Mouse (Mus musculus) heart, adult 9 months (tissue): ENCODE data around the gene Olfr1196.
"Not testable (repeated sequence)": the region's sequence is repeated elsewhere in the genome, so short reads cannot be mapped to it uniquely, and the experiment has no call there.

Experiments
- DNase-seq, 2 experiments: peaks; one replicate each; pipeline ENCODE4 v3.0.0; 2022; ENCODE audit warnings: low spot score in 2 of 2

The Olfr1196 gene

GRCm38 (mm10) chr2:88704497-88704896 lies at the start of gene Olfr1196:
Gene Olfr1196 (minus strand): TSS chr2:88704597.
- DNase-seq = no peak

GRCm38 (mm10) chr2:88751270-88751669 lies 46.9 kb upstream of the Olfr1196 start, which contains the start of gene Olfr1198:
Gene Olfr1198 (minus strand): TSS chr2:88751370.
- no peak for DNase-seq

DNA sequence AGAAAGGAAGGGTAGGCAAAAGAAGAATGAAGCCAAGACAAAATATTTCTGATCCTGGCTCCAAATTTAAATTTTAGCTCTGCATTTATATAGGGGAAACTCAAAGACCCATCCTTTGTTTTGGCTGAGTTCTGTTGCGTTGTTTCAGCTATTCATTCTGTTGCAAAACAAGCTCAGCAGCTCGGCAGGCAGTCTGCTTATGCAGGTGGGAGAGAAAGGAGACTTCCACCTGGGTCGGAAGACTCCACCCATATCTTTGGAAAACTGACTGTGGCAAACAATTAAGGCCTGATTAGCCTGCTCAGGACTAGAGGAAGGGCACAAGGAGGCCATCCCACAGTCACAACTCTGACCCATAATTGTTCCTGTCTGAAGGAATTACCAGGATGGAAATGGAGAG lies 39.0 kb upstream of the Olfr1196 start:
- no peak for DNase-seq

DNA sequence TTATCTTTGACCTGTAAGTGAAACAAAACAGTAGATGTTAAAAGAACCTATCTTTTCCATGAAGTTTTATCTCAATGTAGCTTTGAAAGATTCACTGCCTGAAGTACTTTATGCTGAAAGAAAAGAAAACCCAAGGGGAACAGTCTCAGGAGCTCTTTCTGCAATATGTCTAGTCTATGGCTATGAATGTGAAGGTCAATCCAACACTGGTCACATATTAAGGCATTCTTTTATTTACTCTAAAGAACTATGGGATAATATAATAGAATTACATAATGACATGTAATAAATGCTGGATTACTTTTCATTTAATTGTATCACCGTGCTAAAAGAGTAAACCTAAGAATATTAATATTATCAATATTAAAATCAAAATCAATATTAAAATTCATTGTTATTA lies 27.9 kb upstream of the Olfr1196 start, which contains the start of gene Olfr1197:
Olfr1197 (minus strand) TSS at position 101 of the 400 bp plus-strand sequence.
- no peak for DNase-seq

GRCm38 (mm10) chr2:88689087-88689486 lies 15.3 kb downstream of the Olfr1196 start, which contains the start of gene Olfr1195:
Gene Olfr1195 (minus strand): TSS chr2:88689187.
- no peak for DNase-seq

- not testable (repeated sequence) for DNase-seq
Measured at GRCm38 (mm10) chr2:88675328-88675727, 29.1 kb downstream of the Olfr1196 start, which contains the start of gene Olfr1193. Gene Olfr1193 (plus strand): TSS chr2:88675628.

DNA sequence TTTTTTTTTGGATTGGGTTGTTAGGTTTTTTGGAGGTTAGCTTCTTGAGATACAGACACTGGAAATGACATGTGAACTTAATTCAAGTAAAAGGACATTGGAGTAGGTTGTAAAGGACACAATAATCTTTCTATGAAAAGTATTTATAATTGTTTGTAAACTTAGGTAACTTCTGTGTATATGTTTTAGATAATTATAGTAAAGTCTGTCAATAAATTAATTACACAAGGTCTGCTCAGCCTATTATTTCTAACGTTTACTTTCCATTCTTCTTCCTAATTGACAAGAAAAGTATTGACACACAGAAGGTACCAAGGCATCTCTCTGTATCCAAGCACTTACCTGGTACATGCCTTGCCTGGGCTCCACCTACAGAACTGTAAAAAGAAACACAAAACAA lies 56.2 kb downstream of the Olfr1196 start, which contains the start of gene Olfr1192-ps1:
Olfr1192-ps1 (plus strand) TSS at position 301 of the 400 bp plus-strand sequence.
- DNase-seq = no peak
